Mouse (Mus musculus): ENCODE measurements around the gene Gpr87. TPM values are rescaled to one million over a fixed set of nuclear protein-coding genes. Genes with fewer than 3 reads are reported as not detected.

Gene Gpr87
- polyA plus RNA-seq (2012; rRNA removed): not detected in 2 replicates

- 90% methylated on average over 7 of the region's 7 CpGs for WGBS
- Histone ChIP-seq H3K27me3 (ENCODE audit: control insufficient read depth, insufficient read depth, low read length) (no peaks in the 10 kb centered on the region), H3K36me3 (ENCODE audit: control insufficient read depth, insufficient read depth, low read length) (no peaks in the 10 kb centered on the region), H3K27ac (ENCODE audit: insufficient read depth, low read length) (no peak within 1 kb of the TSS), H3K4me1 (ENCODE audit: control insufficient read depth, insufficient read depth, insufficient read length) (no peaks in the 10 kb centered on the region), H3K4me3 (ENCODE audit: extremely low read depth, insufficient read depth, insufficient read length) (no peak within 1 kb of the TSS)
- TF ChIP-seq CTCF (IDR thresholded peaks at IDR 0.05; ENCODE audit: extremely low read depth, insufficient read depth, insufficient read length, insufficient replicate concordance): no peak
- TF ChIP-seq POLR2A (IDR thresholded peaks at IDR 0.05; ENCODE audit: low read depth, low read length): no peak
- no peak for DNase-seq (ENCODE audit: low read depth in 1 of 2, low spot score in 2 of 2)
Observed at GRCm38 (mm10) chr3:59194938-59195337, at the start of gene Gpr87. TSS of gene Gpr87 (minus strand) at chr3:59195104.

DNA sequence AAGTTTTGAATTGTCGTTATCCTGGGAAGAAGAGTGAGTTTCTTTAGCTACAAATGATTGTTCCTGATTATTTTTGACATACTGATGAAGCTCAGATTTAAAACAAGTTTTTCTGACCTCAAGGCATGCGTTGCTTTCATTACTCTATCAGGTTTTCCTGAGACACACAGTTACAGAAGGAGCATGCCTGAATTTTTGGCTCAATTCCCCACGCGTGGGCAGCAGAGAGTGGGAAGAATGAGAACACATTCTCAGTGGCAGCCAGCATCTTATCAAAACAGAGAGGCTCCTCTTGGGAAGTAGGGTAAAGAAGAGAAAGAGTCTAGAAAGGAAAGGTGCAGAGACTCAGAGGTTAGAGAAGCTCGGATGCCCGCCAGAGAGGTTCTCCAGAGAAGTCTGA is 48.5 kb upstream of the Gpr87 start:
- DNase-seq (ENCODE audit: low read depth in 1 of 2, low spot score in 2 of 2): no peak
- no peak overlapping the region for H3K27ac ChIP-seq (ENCODE audit: insufficient read depth, low read length)
- no peak overlapping the region for H3K4me3 ChIP-seq (ENCODE audit: extremely low read depth, insufficient read depth, insufficient read length)
- peaks cover 2% of the 10 kb centered on the region for H3K4me1 ChIP-seq (ENCODE audit: control insufficient read depth, insufficient read depth, insufficient read length)
- 84% methylated on average over 6 of the region's 6 CpGs for WGBS
- no peak for TF ChIP-seq POLR2A (IDR thresholded peaks at IDR 0.05; ENCODE audit: low read depth, low read length)
- no peak for TF ChIP-seq CTCF (IDR thresholded peaks at IDR 0.05; ENCODE audit: extremely low read depth, insufficient read depth, insufficient read length, insufficient replicate concordance)
- no peaks in the 10 kb centered on the region for H3K27me3 ChIP-seq (ENCODE audit: control insufficient read depth, insufficient read depth, low read length)
- no peaks in the 10 kb centered on the region for H3K36me3 ChIP-seq (ENCODE audit: control insufficient read depth, insufficient read depth, low read length)

DNA sequence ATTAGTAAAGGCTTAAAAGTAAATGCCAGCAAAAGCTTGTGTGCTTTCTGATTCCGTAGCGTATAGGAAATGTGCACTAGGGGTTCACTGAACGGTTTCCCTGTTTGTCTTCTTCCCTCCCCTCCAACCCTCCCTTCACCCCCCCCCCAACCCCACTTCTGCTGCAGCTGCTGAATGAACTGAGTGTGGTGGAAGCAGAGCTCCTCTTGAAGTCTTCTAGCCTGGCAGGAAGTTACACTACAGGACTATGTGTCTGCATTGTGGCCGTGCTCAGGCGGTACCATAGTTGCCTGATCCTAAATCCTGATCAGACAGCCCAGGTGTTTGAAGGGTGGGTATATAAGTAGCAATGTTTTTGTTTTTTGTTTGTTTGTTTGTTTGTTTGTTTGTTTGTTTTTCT is 40.0 kb upstream of the Gpr87 start:
- no peak for TF ChIP-seq POLR2A (IDR thresholded peaks at IDR 0.05; ENCODE audit: low read depth, low read length)
- TF ChIP-seq CTCF (IDR thresholded peaks at IDR 0.05; ENCODE audit: extremely low read depth, insufficient read depth, insufficient read length, insufficient replicate concordance): no peak
- Histone ChIP-seq H3K4me1 (ENCODE audit: control insufficient read depth, insufficient read depth, insufficient read length) (peaks cover 7% of the 10 kb centered on the region), H3K27ac (ENCODE audit: insufficient read depth, low read length) (no peak overlapping the region), H3K36me3 (ENCODE audit: control insufficient read depth, insufficient read depth, low read length) (no peaks in the 10 kb centered on the region), H3K4me3 (ENCODE audit: extremely low read depth, insufficient read depth, insufficient read length) (no peak overlapping the region), H3K27me3 (ENCODE audit: control insufficient read depth, insufficient read depth, low read length) (no peaks in the 10 kb centered on the region)
- no peak for DNase-seq (ENCODE audit: low read depth in 1 of 2, low spot score in 2 of 2)
- WGBS: 2% methylated on average over 5 of the region's 5 CpGs

DNA sequence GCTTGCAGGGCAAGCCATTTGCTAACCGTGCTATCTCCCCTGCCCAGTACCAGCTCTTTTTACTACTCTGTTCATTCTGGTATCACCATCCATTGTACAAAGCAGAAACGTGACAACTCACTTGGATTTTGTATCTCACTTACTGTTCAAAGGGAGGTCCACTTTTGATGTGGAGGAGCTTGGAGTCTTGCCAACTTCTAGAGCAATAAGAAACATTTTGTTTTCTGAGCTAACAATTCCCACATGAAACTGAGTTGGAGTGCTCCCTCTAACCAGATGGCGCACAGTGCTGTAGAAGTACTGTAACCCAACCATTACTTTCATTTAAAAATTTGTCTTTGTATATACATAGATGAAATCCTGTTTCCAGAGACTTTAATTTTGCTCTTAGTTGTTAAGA is 36.0 kb upstream of the Gpr87 start:
- 64% methylated on average over 3 of the region's 3 CpGs for WGBS
- Histone ChIP-seq H3K27me3 (ENCODE audit: control insufficient read depth, insufficient read depth, low read length) (no peaks in the 10 kb centered on the region), H3K4me1 (ENCODE audit: control insufficient read depth, insufficient read depth, insufficient read length) (peaks cover 18% of the 10 kb centered on the region), H3K27ac (ENCODE audit: insufficient read depth, low read length) (no peak overlapping the region), H3K36me3 (ENCODE audit: control insufficient read depth, insufficient read depth, low read length) (no peaks in the 10 kb centered on the region), H3K4me3 (ENCODE audit: extremely low read depth, insufficient read depth, insufficient read length) (no peak overlapping the region)
- no peak for DNase-seq (ENCODE audit: low read depth in 1 of 2, low spot score in 2 of 2)
- TF ChIP-seq POLR2A (IDR thresholded peaks at IDR 0.05; ENCODE audit: low read depth, low read length): no peak
- TF ChIP-seq CTCF (IDR thresholded peaks at IDR 0.05; ENCODE audit: extremely low read depth, insufficient read depth, insufficient read length, insufficient replicate concordance): no peak

DNA sequence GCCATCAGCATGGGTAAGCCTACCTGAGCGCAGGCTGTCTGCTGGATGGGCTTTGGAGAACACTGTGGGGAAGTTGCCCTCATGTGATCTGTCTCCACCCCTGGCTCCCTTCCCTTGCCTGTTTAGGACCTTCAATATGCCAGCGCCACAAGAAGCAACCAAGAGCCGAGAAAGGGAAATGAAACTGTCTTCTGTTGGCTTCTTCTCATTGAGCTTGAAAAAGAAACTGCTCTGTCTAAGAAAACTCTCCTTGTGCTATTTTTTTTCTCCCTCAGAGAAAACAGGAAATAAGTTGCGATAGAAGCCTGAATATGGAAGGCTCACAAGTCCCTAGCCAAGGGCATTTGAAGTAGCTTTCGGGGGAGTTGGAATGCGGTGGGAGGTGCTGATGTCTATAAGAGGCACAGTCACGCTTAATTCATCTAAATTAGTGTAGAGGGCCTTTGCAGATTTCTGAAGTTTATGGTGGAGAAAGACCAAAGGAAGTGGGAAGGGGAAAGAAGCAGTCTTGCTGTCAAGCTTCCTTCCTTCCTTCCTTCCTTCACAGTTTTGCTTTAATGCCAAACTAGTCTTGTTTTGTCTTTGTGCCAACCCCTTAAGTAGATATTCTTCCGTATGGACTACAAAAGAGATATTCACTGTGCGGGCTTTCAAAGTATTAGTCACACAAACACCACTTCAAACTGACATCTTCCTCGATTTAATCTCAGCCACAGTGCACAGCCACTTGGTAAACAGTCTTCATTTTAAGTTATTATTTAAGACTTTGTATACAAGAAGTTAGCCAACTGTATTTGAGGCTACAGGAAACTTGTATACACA is 34.0 kb upstream of the Gpr87 start:
- Histone ChIP-seq H3K27me3 (ENCODE audit: control insufficient read depth, insufficient read depth, low read length) (no peaks in the 10 kb centered on the region), H3K4me1 (ENCODE audit: control insufficient read depth, insufficient read depth, insufficient read length) (peaks cover 27% of the 10 kb centered on the region), H3K27ac (ENCODE audit: insufficient read depth, low read length) (peak overlapping the region; percentile 84), H3K36me3 (ENCODE audit: control insufficient read depth, insufficient read depth, low read length) (no peaks in the 10 kb centered on the region), H3K4me3 (ENCODE audit: extremely low read depth, insufficient read depth, insufficient read length) (no peak overlapping the region)
- WGBS: 5% methylated on average over 10 of the region's 10 CpGs
- peak; percentile 51 to 62 for DNase-seq (ENCODE audit: low read depth in 1 of 2, low spot score in 2 of 2)
- TF ChIP-seq POLR2A (IDR thresholded peaks at IDR 0.05; ENCODE audit: low read depth, low read length) (no peak), CTCF (IDR thresholded peaks at IDR 0.05; ENCODE audit: extremely low read depth, insufficient read depth, insufficient read length, insufficient replicate concordance) (no peak)

GRCm38 (mm10) chr3:59227696-59228095 is 32.8 kb upstream of the Gpr87 start:
- Histone ChIP-seq H3K4me3 (ENCODE audit: extremely low read depth, insufficient read depth, insufficient read length) (no peak overlapping the region), H3K36me3 (ENCODE audit: control insufficient read depth, insufficient read depth, low read length) (no peaks in the 10 kb centered on the region), H3K4me1 (ENCODE audit: control insufficient read depth, insufficient read depth, insufficient read length) (peaks cover 27% of the 10 kb centered on the region), H3K27me3 (ENCODE audit: control insufficient read depth, insufficient read depth, low read length) (no peaks in the 10 kb centered on the region), H3K27ac (ENCODE audit: insufficient read depth, low read length) (no peak overlapping the region)
- 89% methylated on average over 9 of the region's 9 CpGs for WGBS
- TF ChIP-seq POLR2A (IDR thresholded peaks at IDR 0.05; ENCODE audit: low read depth, low read length) (no peak), CTCF (IDR thresholded peaks at IDR 0.05; ENCODE audit: extremely low read depth, insufficient read depth, insufficient read length, insufficient replicate concordance) (no peak)
- no peak for DNase-seq (ENCODE audit: low read depth in 1 of 2, low spot score in 2 of 2)

GRCm38 (mm10) chr3:59225411-59225810 is 30.5 kb upstream of the Gpr87 start:
- H3K36me3 ChIP-seq (ENCODE audit: control insufficient read depth, insufficient read depth, low read length): no peaks in the 10 kb centered on the region
- H3K4me1 ChIP-seq (ENCODE audit: control insufficient read depth, insufficient read depth, insufficient read length): peaks cover 23% of the 10 kb centered on the region
- no peaks in the 10 kb centered on the region for H3K27me3 ChIP-seq (ENCODE audit: control insufficient read depth, insufficient read depth, low read length)
- no peak for DNase-seq (ENCODE audit: low read depth in 1 of 2, low spot score in 2 of 2)
- no peak overlapping the region for H3K27ac ChIP-seq (ENCODE audit: insufficient read depth, low read length)
- TF ChIP-seq POLR2A (IDR thresholded peaks at IDR 0.05; ENCODE audit: low read depth, low read length) (no peak), CTCF (IDR thresholded peaks at IDR 0.05; ENCODE audit: extremely low read depth, insufficient read depth, insufficient read length, insufficient replicate concordance) (no peak)
- H3K4me3 ChIP-seq (ENCODE audit: extremely low read depth, insufficient read depth, insufficient read length): no peak overlapping the region
